Mouse (Mus musculus) bone marrow, adult 2 months (tissue): Measurements from ENCODE around the gene Specc1l.

Experiments used
- CTCF ChIP-seq: fragments of 200-500 bp; IDR thresholded peaks from 2 replicates; pipeline ENCODE4 v1.5.1; 2011; ENCODE audit warnings: low read length, control low read depth; ENCODE audit not compliant: control insufficient read depth, insufficient read depth
- POLR2A ChIP-seq: fragments of 200-500 bp; IDR thresholded peaks from 2 replicates; pipeline ENCODE4 v1.6.1; 2011; ENCODE audit warnings: low read depth, mild to moderate bottlenecking, control low read depth, low read length, borderline replicate concordance; ENCODE audit not compliant: control insufficient read depth

GRCm38 (mm10) chr10:75294926-75295325 is 83.1 kb downstream of the Specc1l start:
- no peak for TF ChIP-seq POLR2A
- TF ChIP-seq CTCF: no peak
